Mouse (Mus musculus): ENCODE results near the gene Arhgef10l. TPM values are rescaled to one million over a fixed set of nuclear protein-coding genes. Genes with fewer than 3 reads are reported as not detected.
A peak's percentile ranks its signal among the peaks of the same experiment; 100 is the strongest.

Arhgef10l gene
- polyA plus RNA-seq (2012; ENCODE audit: insufficient read depth, insufficient read length, missing spikeins) = 2.2 and 3.3 TPM in 2 replicates

DNA sequence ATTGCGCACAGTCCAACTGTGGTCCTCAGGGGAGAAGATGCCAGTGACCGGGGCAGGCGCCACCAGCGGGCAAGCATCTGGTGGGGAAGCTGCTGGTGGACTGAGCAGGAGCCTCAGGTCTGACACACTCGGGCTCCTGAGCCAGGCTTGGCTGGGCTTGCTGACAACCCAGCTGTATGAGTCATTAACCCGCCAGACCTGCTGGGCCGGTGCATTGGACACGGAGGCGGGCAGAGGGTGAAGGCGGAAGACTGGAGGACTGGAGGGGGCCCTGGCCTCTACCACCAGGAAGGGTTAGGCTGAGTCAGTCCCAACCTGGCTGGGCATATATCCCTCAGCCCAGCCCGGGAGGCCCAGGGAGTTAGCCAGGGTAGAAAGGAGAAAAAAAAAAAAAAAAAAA, at the start of gene Arhgef10l:
Gene Arhgef10l, minus strand, starts transcription at position 253 of the 400 bp plus-strand sequence.
- H3K4me3 ChIP-seq (ENCODE audit: insufficient read depth, low read depth, low read length) = no peak within 1 kb of the TSS
- H3K27ac ChIP-seq (replicated peaks; ENCODE audit: low read depth, low read length) = no peak within 1 kb of the TSS
- H3K4me1 ChIP-seq (ENCODE audit: control insufficient read depth, insufficient read depth, insufficient read length, low read length) = peaks cover 8% of the 10 kb centered on the region; the same call in 1 of the 2 replicates

DNA sequence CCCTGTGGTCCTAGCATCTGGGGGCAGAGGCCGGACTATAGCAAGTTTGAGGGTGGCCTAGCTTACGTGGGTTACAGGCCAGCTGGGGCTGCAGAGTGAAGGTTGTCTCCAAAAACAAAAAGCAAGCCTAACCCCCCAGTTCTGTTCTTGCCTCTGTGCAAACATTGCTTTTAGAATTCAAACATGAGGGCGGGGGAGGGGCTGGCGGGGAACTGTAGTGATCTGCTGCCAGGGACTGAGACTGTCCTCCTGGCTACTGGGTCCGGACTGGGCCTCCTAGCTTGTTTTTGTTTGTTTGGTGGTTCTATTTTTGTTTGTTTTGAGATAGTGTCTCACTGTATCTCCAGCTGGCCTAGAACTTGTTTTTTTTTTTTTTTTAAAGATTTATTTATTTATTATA, 48.8 kb upstream of the Arhgef10l start:
- H3K27ac ChIP-seq (replicated peaks; ENCODE audit: low read depth, low read length) = no peak overlapping the region
- H3K4me1 ChIP-seq (ENCODE audit: control insufficient read depth, insufficient read depth, insufficient read length, low read length) = no peaks in the 10 kb centered on the region; the same call in 1 of the 2 replicates
- H3K4me3 ChIP-seq (ENCODE audit: insufficient read depth, low read depth, low read length) = no peak overlapping the region

DNA sequence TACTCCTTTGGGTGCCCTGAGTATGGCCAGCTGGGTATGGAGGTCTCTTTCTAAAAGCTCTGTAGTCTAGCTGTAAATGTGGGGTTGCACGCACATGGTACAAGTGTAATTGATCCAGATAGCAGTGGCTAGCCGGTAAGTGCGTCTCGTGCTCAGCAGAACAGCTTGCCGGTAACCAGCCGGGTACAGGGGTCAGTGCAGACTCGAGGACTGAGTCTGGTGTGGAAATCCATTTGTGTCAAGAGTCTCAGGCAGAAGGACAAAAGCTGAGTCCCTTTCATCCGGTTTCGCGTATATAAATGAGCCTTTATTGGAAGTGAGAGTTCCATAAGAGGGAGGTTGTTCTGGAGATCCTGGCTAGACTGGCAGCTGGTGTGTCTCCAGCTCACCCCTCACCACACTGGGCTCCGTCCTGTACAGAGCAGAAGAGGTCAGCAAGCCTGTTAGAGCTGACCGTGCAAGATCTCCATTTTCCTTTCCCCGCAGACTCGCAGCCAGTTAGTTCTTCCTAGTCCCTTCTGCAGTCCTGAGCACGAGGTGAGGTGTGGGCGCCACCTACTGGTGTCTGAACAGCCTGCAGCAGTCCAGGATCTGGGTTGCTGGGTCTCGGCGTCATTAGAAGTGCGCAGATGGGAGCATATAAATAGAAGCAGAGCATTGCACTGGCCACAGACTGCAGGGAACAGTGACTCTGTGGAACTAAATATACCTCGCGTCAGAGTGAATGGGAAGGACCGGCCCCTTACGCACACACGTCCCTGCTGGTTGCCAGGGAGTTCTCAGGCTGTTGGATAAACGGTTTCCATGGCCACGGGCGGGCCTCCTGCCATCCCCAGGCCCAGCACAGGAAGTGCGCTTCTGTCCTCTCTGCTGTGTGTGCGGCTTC, 47.9 kb upstream of the Arhgef10l start:
- Histone ChIP-seq H3K27ac (replicated peaks; ENCODE audit: low read depth, low read length) (no peak overlapping the region), H3K4me3 (ENCODE audit: insufficient read depth, low read depth, low read length) (no peak overlapping the region), H3K4me1 (ENCODE audit: control insufficient read depth, insufficient read depth, insufficient read length, low read length) (no peaks in the 10 kb centered on the region; the same call in 1 of the 2 replicates)

DNA sequence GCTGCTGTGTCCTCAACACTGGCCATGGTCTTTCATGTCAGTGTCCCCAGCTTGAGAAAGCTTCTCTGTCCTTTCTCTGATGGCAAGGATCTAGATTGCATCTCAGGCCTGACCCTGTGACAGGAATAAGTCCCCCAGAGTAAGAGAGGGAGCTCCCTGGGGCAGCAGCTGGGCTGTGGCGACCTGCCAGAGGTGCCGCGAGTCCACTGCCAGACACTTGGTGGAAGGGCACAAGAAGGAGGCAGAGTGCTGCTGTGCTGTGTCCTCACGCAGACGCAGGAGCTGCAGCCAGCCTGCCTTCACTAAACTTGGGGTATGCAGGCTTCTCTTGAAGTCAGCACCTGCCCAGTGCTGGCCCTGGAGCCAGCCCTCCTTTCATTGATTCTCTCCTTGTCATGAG, 45.5 kb upstream of the Arhgef10l start:
- no peaks in the 10 kb centered on the region; the same call in 1 of the 2 replicates for H3K4me1 ChIP-seq (ENCODE audit: control insufficient read depth, insufficient read depth, insufficient read length, low read length)
- no peak overlapping the region for H3K4me3 ChIP-seq (ENCODE audit: insufficient read depth, low read depth, low read length)
- no peak overlapping the region for H3K27ac ChIP-seq (replicated peaks; ENCODE audit: low read depth, low read length)

DNA sequence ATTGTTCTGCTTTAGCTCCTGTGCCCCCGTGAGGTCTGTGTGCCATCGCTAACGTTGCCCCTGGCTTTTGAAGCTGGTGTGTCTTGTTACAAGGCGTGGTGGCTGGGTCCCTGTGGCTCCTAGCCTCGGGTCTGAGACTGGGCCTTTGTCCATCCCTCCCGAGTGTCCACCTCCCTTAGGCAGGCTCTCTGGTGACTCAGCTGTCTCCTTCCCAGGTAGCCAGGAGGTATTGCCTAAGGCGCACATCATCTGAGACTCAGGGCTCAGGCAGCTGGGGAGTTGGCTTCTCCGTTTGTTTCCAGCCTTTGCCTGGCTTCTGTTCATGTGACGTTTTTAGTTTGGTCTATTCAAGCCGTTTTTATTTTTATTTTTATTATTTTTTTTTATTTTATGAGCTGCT, 45.0 kb upstream of the Arhgef10l start:
- Histone ChIP-seq H3K4me1 (ENCODE audit: control insufficient read depth, insufficient read depth, insufficient read length, low read length) (no peaks in the 10 kb centered on the region; the same call in 1 of the 2 replicates), H3K4me3 (ENCODE audit: insufficient read depth, low read depth, low read length) (no peak overlapping the region), H3K27ac (replicated peaks; ENCODE audit: low read depth, low read length) (no peak overlapping the region)

DNA sequence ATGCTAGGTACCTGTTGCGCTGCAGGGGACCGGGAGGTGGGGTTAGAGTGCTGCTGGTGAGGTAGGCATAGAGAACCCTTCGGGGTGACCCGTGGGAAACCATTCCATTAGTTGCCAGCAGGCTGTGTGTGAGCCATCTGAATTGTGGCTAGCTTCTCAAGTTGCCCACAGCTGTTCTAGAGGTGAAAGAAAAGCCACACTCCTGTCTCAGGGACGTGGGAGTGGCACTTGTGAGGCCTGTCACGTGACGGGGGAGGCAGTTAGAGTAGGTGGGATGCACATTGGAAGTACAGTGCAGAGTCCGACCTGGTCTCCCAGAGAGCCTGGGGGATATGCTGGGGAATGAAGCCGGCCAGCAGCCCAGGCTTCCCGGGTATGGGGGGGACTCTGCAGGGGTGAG, 43.8 kb upstream of the Arhgef10l start:
- no peak overlapping the region for H3K27ac ChIP-seq (replicated peaks; ENCODE audit: low read depth, low read length)
- no peak overlapping the region for H3K4me3 ChIP-seq (ENCODE audit: insufficient read depth, low read depth, low read length)
- no peaks in the 10 kb centered on the region; the same call in 1 of the 2 replicates for H3K4me1 ChIP-seq (ENCODE audit: control insufficient read depth, insufficient read depth, insufficient read length, low read length)

DNA sequence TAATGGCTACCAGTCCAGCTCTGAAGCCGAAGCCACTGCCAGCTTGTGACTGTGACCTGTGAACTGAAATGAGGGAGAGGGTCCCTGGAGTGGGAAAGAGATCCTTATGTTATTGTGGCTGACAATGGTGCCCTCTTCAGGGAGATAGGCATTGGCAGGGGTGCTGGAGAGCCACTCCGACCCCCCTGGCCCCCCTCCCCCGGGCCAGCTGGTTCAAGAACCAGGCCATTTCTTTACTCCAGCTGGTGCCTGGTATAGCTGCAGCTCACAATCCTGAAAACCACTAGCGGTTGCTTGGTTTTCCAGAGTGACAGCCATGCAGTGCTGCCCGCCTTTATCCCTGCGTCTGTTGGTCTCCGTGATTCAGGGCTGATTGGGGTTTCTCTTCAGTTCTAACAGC, 43.3 kb upstream of the Arhgef10l start:
- Histone ChIP-seq H3K4me1 (ENCODE audit: control insufficient read depth, insufficient read depth, insufficient read length, low read length) (no peaks in the 10 kb centered on the region; the same call in 1 of the 2 replicates), H3K4me3 (ENCODE audit: insufficient read depth, low read depth, low read length) (no peak overlapping the region), H3K27ac (replicated peaks; ENCODE audit: low read depth, low read length) (no peak overlapping the region)

DNA sequence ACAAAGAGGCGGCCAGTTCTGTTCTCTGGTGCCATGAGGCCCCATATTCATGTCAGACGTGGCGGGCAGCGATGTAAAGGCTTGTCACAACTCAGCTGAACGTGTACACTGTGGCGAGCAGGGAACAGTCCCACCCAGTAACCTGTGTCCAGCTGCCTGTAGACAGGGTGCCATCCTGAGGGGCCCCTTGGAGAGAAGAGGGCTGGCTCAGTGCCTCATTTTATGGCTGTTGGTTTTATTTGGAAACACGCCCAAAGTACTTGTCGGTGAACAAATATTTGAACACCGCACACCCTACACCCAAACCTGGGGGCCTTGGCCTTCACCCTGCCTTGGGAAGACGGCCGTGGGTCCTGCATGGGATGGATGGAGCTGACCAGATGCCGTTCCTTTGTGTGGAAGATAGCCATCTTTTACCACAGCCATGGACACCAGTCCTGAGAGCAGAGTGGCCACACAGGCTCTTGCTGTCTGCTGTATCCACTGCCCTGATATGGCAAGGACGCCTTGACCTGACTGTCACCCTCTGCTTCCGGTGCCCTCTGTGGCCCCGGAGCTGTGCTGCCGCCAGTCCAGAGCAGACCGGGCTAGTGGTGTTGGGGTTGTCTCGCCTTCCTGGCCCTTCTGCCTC, 42.6 kb upstream of the Arhgef10l start:
- Histone ChIP-seq H3K4me1 (ENCODE audit: control insufficient read depth, insufficient read depth, insufficient read length, low read length) (no peaks in the 10 kb centered on the region; the same call in 1 of the 2 replicates), H3K4me3 (ENCODE audit: insufficient read depth, low read depth, low read length) (no peak overlapping the region), H3K27ac (replicated peaks; ENCODE audit: low read depth, low read length) (no peak overlapping the region)

DNA sequence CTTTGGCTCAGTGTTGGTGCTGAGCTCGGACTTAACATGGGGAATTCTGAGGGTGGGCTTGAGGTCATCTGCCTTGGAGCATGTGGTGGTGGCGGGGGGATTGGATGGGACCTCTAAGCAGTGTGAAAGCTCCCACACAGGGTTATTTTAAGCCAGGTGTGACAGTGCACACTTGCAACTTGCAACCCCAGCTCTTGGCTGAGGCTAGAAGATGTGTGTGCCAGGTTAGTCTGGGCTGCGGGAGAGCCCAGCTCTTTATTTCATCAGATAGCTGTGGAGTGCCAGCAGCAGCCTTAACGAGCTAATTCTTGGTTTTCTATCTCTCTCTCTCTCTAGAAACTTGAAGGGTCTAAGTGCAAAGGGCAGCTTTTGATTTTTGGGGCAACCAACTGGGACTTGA, 41.8 kb upstream of the Arhgef10l start:
- Histone ChIP-seq H3K4me1 (ENCODE audit: control insufficient read depth, insufficient read depth, insufficient read length, low read length) (no peaks in the 10 kb centered on the region; the same call in 1 of the 2 replicates), H3K27ac (replicated peaks; ENCODE audit: low read depth, low read length) (no peak overlapping the region), H3K4me3 (ENCODE audit: insufficient read depth, low read depth, low read length) (no peak overlapping the region)

DNA sequence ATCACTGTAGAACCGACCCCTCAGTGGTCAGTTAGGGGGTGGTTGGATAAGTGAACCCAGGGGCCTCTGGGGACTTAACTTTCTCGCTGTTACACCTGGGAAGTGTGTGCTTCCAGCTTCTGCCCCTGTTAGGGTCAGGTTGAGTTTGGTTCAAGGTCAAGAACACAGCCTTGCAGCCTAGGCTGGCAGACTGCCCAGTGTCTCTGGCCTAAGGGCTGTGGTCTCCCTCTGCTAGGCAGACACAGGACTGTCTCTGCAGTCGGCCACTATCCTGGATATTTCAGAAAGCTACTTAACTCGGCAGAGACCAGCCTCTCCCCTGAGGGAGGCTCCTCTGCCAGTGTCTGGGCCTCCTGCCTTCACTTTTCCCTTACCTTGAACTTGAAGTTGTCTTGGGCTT, 38.4 kb upstream of the Arhgef10l start:
- H3K4me3 ChIP-seq (ENCODE audit: insufficient read depth, low read depth, low read length) = no peak overlapping the region
- H3K27ac ChIP-seq (replicated peaks; ENCODE audit: low read depth, low read length) = no peak overlapping the region
- peaks cover 2% of the 10 kb centered on the region for H3K4me1 ChIP-seq (ENCODE audit: control insufficient read depth, insufficient read depth, insufficient read length, low read length)

DNA sequence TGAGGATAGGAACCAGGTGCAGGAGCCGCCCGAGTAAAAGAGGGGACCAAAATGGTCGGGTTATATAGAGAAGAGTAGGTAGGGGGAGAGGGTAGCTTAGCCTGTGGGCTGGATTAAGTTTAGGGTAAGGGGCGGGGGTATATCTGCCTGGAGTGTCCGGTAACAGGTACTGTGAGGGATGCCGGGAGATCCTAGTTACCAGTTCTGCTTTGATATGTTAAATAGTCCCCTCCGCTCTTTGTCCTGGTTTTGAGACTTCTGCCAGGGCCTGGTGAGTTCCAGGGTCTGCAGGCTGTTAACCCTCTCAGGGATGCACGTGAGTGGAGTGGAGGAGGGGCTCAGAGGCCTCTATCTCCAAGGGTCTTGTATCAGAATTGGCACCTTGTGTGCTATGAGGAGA, 37.8 kb upstream of the Arhgef10l start:
- Histone ChIP-seq H3K4me1 (ENCODE audit: control insufficient read depth, insufficient read depth, insufficient read length, low read length) (peaks cover 2% of the 10 kb centered on the region), H3K4me3 (ENCODE audit: insufficient read depth, low read depth, low read length) (peak overlapping the region; percentile 4; the same call in 1 of the 2 replicates), H3K27ac (replicated peaks; ENCODE audit: low read depth, low read length) (no peak overlapping the region)

DNA sequence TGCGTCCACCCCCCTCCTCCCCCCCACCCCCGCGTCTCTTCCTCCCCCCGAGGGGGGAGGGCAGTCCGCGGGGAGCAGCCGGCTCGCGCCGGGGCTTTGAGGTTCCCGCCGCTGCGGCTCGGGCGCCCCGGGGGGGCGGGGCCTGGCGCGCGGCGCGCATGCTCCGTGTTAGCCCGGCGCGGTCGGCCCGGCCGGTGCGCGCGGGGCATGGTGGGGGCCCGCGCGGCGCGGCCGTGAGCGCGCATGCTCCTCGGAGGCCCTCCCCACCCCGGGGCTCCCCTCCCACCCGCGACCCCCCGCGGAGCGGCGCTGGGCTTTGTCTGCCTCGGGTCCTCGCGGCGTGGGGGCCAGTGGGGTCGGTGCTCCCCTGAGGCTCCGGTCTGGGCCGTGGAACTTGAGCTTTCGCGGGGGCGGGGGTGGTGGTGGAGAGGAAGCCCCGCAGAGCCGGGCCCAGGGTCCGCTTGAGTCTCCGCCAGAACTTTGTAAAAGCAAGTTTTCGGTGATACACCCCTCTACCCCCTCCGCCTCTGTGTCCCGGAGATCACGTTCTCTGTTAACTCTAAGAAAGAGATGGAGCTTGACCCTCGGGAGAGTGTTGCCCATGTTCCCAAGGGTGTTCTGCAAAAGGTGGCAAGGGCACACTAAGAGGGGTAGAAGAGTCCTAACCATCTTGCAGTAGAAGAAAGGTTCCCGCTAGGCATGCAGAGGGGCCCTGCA, 37.0 kb upstream of the Arhgef10l start:
- Histone ChIP-seq H3K4me1 (ENCODE audit: control insufficient read depth, insufficient read depth, insufficient read length, low read length) (peaks cover 2% of the 10 kb centered on the region), H3K4me3 (ENCODE audit: insufficient read depth, low read depth, low read length) (peak overlapping the region; percentile 74), H3K27ac (replicated peaks; ENCODE audit: low read depth, low read length) (no peak overlapping the region)

DNA sequence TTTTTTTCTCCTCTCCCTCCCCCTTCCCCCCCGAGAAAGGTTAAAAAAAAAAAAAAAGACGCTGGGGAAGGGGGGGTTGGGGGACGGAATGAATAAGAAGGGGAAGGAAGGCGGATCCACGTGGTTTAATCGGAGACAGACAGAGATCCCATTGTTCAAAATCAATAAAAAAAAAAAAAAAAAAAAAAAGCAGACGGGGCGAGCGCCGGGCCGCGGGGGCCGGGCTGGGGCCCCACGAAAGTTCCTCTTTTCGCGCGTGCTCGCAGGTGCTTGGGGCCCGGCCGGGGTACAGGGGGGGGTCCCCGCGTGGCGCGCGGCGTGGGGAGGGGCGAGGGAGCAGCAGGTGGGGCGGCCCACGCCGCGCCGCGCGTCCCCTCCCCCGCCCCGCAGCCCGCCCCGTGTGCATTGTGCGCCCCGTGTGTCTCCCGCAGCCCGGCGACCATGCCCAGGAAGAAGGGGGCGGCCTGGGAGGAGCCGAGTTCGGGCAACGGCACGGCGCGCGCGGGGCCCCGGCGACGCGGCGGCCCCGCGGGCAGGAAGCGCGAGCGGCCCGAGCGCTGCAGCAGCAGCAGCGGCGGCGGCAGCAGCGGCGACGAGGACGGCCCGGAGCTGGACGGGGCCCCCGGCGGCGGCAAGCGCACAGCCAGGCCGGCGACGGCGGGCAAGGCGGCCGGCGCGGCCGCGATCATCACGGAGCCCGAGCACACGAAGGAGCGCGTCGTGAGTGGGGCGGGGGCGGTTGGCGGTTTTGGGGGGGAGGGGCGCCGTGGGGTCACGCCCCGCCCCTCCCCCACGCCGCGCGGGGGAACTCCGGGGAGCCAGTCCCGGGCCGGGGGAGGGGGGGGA, 36.1 kb upstream of the Arhgef10l start:
- Histone ChIP-seq H3K4me1 (ENCODE audit: control insufficient read depth, insufficient read depth, insufficient read length, low read length) (peaks cover 2% of the 10 kb centered on the region), H3K4me3 (ENCODE audit: insufficient read depth, low read depth, low read length) (peak overlapping the region; percentile 100), H3K27ac (replicated peaks; ENCODE audit: low read depth, low read length) (no peak overlapping the region; the same call in 1 of the 2 replicates)

DNA sequence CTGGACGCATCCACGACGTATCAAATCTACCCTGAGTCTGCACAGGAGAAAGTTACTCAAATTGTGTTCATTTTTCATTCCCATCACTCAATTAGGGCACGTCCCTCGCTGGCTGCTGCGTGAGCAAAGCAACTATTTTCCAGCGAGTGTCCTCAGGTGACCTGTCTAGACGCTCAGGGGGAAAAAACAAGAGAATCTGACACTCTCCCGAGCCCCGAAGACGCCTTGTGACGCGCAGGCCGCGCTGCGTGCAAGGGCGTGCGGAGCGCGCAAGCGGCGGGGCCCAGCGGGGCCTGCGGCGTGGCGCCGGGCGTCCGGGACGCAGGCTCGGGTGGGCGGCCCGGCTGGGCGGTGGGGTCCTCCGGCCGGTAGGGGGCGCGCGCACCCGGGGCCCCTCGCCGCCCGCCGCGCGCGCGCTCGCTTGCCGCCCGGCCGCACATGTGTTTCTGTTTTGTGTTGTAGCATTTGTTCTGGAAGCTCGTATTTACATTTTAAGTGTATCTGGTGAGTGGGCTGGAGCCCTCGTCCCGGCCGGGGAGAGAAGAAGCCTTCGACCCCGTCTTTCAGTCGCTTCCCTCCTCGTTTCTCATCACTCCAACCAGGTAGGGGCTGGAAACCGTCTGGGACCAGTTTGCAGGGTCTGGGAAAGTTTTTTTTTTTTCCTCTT, 35.4 kb upstream of the Arhgef10l start:
- Histone ChIP-seq H3K4me1 (ENCODE audit: control insufficient read depth, insufficient read depth, insufficient read length, low read length) (peaks cover 2% of the 10 kb centered on the region), H3K27ac (replicated peaks; ENCODE audit: low read depth, low read length) (peak overlapping the region; percentile 88), H3K4me3 (ENCODE audit: insufficient read depth, low read depth, low read length) (peak overlapping the region; percentile 100)

Data from brown adipose tissue, adult 24 weeks (tissue).